Mouse (Mus musculus): ENCODE results near the gene Gapvd1. TPM values are rescaled to one million over a fixed set of nuclear protein-coding genes. Genes with fewer than 3 reads are reported as not detected.

Gene Gapvd1
- total RNA-seq, 2 experiments from 2014 or later = 51.0 to 54.4 TPM

DNA sequence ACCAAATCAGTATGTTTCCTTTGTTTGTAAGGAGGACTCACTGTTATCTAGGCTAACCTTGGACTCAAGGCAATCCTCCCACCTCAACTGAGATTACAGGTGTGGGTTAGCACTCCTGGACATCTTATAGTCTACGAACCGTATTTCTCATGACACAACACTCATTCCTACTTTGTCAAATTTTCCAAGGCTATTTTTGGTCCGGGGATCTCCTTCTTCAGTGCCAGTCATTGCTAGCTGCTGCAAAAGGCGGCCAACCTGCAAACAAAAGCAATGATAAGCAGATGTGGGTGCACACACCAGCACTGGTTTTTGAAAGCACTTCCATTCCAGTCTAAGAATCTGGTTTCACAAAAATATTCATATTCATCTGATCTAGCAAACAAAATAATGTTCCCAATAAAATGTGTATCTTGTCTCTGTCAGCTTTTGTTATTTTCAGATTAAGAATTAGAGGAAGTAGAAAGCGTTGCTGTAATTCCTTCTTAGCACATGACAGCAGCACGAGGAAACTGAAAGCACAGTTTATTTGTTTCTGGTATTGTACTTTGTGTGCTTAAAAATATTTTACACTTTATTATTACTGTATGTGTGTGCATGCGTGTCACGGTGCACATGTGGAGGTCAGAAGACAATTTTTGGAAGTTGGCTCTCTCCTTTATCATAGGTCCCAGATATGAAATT lies 27.8 kb downstream of the Gapvd1 start:
- no peak for DNase-seq (ENCODE audit: low spot score in 2 of 2)

DNA sequence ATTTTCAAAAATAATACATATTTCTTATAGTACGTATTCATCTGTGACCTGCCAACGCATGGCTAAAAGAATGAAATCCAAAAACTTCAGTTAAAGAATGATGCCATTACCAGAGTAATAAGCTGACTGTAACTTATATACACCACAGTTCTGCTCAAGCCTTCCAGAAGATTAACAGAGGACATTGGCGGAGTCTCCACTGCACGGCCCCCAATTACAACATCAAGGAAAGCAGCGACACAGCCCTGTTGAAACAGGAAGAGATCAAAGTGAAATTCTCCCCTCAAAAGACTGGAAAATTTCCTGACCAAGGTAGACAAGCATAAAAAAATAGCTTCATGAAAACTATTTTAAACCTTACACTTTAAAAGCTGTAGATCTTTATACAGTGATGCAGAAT lies 29.8 kb downstream of the Gapvd1 start:
- DNase-seq (ENCODE audit: low spot score in 2 of 2) = no peak

DNA sequence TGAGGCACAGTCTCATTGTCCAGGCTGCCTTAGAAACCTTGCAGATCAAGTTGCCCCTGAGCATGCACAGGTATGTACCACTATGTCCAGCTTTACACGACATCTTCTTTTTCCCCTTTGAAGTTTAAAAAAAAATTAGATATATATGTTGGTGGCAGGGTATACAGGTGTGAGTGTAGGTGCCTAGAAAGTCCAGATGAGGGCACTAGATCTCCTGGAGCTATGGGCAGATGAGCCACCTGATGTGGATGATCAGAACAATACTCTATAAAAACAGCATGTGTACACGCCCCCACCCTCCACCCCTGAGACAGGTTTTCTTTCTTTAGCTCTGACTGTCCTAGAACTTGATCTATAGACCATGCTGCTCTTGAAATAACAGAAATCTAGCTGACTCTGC lies 36.8 kb downstream of the Gapvd1 start:
- no peak for DNase-seq (ENCODE audit: low spot score in 2 of 2)

DNA sequence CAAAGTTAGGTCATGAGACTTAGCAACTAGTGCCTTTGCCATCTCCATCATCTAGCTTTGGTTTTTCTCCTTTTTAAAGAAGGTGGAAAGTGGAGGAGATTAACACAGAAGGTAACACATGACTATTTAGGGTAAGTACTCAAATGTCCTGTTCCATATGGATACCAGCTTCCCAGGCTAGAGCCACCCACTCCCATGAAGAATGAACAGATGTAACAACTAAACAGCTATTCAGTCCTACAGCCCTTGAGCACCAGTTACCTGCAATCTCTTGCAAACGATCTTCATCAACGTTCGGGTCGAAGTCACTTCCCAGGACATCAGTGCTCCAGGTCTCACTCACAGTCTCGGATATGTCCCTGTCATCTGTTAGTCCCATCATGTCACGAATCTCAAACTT lies 43.1 kb downstream of the Gapvd1 start:
- no peak for DNase-seq (ENCODE audit: low spot score in 2 of 2)

DNA sequence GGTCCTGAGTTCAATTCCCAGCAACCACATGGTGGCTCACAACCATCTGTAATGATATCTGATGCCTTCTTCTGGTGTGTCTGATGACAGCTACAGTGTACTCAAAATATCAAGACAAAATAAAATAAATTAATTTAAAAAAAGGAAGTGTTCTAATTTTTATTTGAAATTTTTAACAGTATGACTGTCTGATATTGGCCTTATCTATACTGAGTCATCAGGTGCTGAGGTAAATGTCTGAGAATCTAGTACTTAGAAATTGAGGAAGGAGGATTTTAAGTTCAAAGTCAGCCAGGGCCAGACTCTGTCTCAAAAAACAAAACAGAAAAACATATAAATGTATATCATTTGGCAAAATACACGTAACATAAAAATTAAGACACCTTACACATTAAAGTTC lies 46.4 kb downstream of the Gapvd1 start:
- DNase-seq (ENCODE audit: low spot score in 2 of 2) = no peak

DNA sequence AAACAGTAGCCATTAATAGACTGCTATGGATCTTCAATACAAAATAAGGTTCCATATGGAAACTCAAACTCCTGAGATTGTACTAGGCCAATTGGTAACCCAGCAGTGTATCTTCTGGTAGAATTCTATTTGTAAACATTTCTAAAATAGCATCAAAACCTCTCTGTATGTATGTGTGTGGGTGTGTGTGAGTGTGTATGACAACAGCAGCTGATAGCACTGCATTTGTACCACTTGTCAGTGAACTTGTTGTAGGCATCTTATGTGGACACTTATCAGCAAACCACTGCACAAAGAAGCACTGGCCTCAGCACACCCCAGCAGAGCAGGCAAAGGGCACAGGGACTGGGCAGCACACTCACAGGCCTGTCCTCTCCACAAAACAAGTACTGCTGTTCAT lies 58.4 kb downstream of the Gapvd1 start:
- DNase-seq (ENCODE audit: low spot score in 2 of 2) = no peak

DNA sequence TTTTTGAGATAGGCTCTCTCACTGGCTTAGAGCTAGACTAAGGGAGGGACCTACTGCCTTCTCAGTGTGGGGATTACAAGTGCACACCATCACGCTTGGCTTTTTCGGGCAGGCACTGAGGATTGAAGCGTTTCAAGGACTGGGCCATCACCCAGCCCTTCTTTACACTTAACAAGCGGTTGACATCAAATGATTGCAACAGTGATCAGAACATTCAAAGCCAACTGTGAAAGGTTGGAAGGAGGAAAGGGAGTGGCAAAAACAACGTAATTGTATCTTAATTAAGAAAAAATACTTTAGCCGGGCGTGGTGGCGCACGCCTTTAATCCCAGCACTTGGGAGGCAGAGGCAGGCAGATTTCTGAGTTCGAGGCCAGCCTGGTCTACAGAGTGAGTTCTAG lies 62.2 kb downstream of the Gapvd1 start:
- DNase-seq (ENCODE audit: low spot score in 2 of 2) = no peak

DNA sequence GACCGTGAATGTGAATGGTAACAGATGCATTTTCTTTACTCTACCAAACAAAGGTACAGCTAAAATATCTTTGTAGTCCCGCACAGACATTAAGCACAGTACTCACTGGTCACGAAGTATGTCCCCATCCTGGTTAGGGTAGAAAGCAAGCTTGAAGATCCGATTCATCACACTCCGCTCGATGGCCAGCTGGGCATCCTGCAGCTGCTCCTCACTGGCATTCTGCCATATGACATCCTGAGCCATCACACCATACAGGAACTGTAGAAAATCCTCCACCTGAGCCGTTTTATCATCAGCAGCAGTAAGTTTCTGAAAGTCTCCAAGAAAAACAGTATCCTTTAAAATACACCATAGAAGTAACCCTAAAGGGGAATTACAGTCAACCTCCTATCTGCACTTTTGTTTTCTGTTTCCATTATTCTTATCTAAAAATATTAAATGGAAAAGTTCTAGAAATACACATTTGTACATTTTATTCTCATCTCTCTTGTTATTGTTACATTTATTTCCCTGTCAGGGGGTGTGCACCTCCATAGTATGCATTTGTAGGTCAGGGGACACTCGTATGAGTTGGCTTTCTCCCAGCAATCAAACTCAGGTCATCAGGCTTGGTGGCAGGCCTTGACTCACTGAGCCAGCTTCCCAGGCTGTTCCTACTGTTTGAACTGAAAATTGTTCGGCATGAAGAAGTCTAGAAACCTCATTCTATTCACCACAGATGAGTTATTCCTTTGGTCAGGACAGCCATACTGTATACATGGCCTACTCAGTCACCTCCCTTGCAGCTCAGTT lies 70.8 kb downstream of the Gapvd1 start:
- no peak for DNase-seq (ENCODE audit: low spot score in 2 of 2)

DNA sequence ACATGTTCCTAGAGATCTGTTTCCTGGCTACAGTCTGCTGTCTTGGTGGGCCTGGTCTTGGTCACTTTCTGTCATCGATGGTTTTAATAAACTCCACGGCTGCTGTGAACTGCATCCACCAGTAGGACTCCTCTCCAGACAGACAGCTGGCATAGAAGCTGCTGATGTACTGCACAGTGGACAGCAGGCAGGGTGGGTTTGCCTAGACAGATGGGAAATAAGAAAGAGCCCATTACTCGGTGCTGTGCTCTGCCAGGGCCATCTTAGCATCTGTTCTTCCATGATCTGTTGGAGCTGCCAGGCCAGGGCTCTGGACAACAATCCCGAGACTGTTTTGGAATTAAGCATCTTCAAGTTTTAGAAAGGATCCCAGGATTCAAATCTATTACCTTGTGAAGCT lies 77.1 kb downstream of the Gapvd1 start:
- no peak for DNase-seq (ENCODE audit: low spot score in 2 of 2)

DNA sequence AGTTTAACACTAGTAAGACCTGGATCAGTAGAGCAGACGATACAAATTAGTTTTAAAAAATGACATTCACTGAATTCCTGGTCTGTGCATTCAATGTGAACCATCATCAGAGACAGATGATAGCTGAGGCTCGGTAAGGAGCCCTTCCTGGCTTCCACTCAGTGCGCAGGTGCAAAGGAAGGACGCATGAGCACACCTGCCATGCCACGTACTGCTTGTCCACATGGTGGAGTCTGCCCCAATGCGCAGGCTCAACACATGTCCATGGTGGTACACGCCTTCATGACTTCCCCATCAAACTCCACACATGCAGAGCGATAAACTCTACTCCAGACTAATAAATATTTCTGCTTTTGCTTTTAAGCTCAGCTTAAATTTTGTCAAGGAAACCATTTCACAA lies 78.0 kb downstream of the Gapvd1 start:
- no peak for DNase-seq (ENCODE audit: low spot score in 2 of 2)

DNA sequence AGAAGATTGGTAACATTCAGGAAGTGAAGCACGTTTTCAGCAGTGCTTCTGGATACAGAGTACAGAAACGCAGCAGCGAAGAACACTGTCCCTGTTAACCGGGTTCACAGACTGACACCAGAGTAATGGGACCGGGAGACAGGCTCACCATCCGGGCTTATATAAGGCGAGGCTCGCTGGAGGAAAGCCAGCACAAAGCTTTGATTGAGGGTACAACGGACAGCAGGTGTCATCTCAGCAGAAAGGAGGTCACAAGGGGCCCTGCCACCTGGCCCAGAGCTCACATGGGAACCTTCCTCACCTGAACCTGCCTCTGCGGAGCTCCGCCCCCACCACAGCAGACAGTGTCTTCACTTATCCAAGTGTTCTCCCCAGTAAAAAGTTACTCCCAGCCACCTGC lies 81.2 kb downstream of the Gapvd1 start:
- DNase-seq (ENCODE audit: low spot score in 2 of 2) = no peak

DNA sequence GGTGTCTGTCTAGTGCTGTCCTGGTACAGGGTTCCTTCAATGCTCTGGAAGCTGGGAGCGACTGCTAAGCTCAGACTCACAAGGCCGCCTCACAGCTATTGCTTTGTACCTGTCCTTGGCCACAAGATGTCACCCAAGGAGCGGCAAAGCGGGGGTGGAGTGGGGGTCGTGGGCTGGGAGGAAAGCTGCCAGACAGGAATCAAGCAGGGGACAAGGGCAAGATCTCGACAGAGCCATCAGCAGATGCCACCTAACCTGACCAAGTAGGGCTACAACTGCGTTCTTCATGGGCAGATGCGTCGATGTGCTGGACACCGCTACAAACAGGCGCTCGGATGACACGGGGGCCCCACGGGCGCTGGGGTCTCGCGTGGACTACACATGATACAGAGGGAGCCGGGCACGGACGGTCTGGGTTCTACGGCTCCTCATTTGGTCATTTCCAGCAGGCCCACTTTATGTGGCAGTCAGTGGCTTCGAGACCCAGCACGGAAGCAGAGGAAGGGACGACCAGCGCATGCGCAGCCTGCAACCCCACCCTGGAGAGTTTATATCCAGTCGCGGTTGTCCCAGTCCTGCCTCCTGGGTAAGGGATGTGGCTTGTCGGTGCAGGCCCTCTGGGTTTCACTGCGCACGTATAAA lies 83.5 kb downstream of the Gapvd1 start:
- DNase-seq (ENCODE audit: low spot score in 2 of 2) = peak in 1 of 2 experiments; percentile 41

DNA sequence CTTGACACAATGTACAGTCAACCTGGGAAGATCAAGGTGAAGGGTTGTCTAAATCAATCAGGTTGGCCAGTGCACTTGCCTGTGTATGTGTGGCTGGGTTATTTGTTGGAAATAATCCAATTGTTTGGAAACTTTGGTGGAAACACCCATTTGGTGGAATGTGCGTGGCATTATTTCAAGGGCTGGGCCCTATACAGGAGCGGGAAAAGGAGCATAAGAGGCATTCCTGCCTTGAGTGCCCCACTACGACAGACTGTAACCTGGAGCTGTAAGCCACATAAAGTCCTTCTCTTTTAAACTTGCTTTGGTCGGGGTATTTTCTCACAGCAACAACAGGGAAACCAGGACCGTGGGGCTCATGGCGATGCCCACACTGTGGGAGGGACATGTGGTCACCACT lies 84.6 kb downstream of the Gapvd1 start:
- DNase-seq (ENCODE audit: low spot score in 2 of 2) = no peak

DNA sequence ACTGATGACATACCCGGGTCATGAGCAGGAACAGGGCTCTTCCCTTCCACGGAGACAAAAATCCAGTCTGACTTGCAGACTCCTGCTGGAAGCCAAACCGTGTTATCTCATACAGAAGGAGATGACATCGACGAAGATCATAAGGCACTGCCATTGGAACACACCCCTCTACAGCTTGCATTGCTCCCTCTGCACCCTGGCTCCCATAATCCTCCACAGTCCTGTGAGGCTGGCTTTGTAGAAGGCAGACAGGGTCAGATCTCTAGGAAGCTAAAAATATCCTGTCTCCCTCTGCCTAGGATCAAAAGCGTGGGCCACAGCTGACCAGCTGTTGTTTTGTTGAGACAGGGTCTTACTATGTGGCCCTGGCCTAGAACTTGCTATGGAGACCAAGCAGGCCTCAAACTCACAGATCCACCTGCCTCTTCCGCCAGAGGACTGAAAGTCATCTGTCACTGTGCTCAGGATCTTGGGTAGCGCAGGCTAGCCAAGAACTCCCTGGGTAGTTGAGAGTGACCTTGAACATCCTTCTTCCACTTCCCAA lies 85.8 kb downstream of the Gapvd1 start:
- no peak for DNase-seq (ENCODE audit: low spot score in 2 of 2)

DNA sequence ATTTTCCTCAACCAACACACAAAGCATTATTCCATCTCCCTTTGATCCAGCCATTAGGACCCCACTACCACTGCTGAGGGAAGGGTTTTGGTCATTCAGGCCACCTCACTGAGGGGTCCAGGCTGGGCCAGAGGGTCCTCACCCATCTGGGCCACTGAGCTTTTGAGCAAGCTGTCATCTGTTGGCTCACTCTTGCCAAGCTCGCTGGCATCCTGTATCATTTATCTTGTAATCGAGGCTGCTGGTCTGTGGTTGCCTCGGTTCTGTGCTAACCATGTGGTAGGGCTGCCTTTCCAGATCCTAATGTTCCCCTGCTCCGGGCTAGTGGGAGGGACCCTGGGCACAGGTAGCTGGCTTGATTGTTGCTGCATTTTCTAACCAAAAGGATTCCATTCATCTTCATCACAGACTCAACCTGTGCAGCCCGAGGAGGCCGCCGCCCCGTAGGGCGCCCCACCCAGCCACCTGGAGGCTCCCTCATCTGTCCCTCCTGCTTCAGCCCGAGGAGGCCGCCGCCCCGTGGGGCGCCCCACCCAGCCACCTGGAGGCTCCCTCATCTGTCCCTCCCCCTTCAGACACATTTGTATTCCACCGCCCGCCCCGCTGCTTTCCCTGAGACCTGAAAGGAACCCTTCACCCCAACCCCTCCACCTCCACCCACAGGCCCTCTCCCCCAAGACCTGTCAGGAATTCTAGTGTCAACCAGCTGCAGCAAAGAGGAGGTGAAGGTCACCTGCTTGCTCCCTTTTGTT lies 86.4 kb downstream of the Gapvd1 start:
- no peak for DNase-seq (ENCODE audit: low spot score in 2 of 2)

DNA sequence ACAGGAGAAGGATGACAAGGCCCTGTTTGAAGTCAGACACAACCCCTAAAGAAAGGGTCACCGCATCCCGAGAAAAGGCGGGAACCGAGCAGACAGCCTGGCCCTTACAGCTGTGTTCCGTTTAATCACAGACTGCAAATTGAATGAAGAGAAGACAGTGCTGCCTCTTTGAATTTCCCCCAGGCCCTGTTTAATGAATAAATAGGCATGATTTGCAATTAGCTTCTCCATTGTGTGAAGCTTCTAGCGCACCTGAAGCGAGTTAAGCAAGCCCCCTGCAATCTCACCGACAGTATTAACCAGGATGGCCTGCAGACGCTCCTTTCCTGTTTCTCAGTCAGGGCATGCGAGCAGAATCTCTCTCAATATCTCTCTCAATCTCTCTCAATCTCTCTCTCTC lies 87.2 kb downstream of the Gapvd1 start:
- no peak for DNase-seq (ENCODE audit: low spot score in 2 of 2)

DNA sequence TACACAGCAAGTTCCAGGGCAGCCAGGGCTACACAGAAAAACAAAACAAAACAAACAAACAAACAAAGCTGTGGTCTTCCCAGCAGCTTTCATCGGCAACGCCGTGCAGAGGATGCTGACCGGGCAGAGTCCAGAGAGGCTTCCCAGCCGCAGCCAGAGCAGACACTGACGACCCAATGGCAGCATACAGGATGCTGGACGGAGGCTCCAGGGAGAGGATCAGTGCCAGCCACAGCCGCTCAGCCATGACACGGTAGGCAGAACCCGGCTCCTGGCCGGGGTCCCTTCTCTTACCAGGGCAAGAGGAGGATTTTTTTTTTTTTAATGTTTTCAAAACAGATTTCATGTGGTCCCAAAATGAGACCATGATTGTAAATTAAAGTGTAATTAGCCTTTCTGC lies 107.6 kb downstream of the Gapvd1 start:
- no peak for DNase-seq (ENCODE audit: low spot score in 2 of 2)

DNA sequence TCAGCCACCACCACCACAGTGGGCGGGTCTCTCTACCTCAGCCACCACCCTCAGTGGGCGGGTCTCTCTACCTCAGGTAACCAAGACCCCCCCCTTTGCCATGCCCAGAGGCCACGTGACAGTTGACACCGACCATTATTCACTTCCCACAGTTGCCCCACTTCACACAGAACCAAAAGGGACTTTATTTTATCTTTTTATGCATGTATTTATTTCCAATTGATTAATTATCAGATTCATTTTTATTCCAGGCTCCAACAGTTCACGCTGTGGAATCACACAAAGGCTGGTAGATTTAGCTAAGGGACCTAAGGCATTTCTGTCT lies 108.5 kb downstream of the Gapvd1 start:
- no peak for DNase-seq (ENCODE audit: low spot score in 2 of 2)

DNA sequence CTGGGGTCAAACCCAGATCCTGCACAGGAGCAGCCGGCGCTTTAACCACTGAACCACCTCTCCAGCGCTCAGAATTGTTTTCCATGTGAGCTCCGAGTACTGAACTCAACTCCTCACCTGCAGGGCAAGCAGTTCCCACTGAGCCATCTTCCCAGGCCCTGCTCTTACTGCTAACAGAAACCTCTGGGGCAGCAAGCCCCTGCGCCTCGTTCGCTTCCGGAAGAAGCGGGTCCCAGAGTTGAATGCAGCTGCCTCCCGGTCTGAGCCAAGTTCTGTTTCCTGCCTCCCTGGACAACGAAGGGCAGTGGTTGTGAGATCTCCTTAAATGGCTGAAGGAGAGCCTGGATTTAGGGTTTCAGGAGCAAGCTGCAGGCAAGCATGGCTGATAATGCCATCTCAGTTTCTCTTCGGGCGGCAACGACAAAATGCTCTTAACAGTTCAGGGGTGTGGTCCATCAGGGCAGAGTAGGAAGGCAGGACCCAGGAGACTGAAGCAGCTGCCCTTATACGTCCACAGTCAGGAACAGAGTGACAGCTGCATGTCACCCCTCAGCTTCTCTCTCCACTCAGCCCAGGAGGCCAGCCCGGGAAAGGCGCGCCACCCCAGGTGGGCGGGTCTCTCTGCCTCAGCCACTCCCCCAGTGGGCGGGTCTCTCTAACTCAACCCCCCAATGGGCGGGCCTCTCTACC lies 109.0 kb downstream of the Gapvd1 start:
- DNase-seq (ENCODE audit: low spot score in 2 of 2) = peak; percentile 50 to 59

DNA sequence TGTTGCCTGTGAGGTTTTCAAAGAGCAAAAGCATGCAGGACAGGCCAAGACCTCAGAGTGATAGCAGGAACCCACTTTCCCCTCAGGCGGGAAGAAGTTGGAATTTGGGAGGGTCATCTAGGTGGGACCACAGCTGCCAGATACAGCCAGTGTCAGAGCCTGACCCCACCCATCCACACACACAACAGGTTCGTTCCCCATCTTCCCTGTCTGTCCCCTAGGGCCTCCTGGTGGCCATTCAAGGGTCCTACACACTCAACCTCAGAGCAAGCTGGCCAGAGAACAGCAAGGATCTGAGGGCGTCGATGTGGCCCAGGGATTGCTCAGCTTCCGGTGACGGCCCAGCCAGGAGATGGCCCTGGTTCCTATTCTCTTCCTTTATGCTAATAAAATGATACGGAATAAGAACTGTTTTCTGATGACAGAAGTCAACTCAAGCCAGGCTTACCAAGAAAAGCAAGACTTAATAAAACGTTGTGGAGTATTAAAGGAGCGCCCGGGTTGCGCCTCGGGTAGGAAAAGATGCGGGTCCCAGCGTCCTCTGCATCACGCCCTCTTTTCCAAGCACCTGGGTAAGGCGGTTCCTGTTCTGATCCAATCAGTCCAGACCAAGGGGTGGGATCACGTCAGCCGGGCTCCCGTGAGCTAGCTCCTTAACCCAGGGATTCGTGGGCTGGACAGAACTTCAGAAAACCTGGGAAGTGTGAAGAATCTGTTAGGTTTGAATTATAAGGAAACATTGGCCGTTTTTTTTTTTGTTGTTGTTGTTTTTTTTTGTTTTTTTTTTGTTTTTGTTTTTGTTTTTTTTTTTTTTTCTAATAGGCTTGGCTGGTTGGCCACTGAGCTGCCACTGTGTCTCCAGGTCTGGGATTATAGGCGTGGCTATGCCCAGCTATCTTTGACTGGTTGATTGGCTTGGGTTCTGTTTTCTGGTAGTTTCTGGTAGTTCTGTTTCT lies 110.2 kb downstream of the Gapvd1 start:
- DNase-seq (ENCODE audit: low spot score in 2 of 2) = no peak
